Mouse (Mus musculus): ENCODE results near the gene Eps8. TPM values are rescaled to one million over a fixed set of nuclear protein-coding genes. Genes with fewer than 3 reads are reported as not detected.

Eps8 gene
- total and polyA plus RNA-seq, 2 experiments from 2014 or later, result 27.2 to 29.9 TPM

DNA sequence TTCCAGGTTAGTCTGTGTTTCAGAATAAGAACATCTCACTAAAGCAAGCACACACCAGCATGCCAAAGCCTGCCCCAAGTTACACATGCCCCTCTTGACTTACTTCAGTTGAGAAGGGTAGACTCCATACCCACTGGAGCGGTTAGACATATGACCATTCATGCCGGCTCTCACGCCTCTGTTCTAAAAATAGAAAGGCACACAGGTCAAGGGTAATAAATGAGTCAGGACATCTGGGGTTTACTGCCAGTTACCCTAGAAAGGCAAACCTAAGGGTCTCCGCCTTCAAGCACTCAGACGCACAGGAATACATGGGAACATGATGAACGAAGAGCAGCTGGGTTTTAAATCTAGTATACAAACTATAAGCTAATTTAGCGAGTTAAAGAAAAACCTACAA lies 115.5 kb downstream of the Eps8 start:
- ATAC-seq (ENCODE audit: low FRiP score) (no peak), DNase-seq (ENCODE audit: low spot score) (no peak)
- Histone ChIP-seq H3K9me3 (ENCODE audit: low read length) (no peaks in the 10 kb centered on the region), H3K4me3 (ENCODE audit: low read depth, low read length) (no peak overlapping the region), H3K9ac (replicated peaks; ENCODE audit: low read length, poor library complexity, severe bottlenecking) (no peak overlapping the region), H3K27ac (ENCODE audit: low read depth, low read length) (no peak overlapping the region), H3K27me3 (ENCODE audit: insufficient read depth, low read length) (no peaks in the 10 kb centered on the region), H3K36me3 (ENCODE audit: insufficient read depth, low read length) (peaks cover 5% of the 10 kb centered on the region; the same call in 1 of the 2 replicates), H3K4me1 (ENCODE audit: insufficient read depth, low read length) (peaks cover 9% of the 10 kb centered on the region; the same call in 1 of the 2 replicates), H3K4me2 (ENCODE audit: low read depth, low read length, poor library complexity, severe bottlenecking) (no peak overlapping the region)
- 93% methylated on average over 7 of the region's 7 CpGs for WGBS
- no peak for TF ChIP-seq CTCF (IDR thresholded peaks at IDR 0.05)

DNA sequence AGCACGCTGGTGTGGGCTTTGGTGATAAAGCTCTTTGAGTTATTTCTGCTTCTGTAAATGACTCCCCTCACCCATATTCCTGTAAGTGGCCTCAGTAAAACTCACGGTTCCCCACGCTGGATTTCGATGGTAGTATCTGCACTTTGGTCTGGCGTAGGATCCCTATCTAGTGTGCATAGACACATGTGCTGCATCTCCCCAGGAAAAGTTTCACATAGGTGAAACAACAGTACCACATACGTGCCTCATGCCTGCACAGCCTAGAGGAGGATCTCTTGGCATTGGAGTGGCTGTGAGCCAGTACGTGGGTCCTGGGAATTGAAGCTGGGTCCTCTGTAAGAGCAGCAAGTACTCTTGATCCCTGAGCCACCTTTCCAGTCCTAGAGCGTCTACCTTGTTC lies 121.9 kb downstream of the Eps8 start:
- Histone ChIP-seq H3K4me1 (ENCODE audit: insufficient read depth, low read length) (no peaks in the 10 kb centered on the region; the same call in 1 of the 2 replicates), H3K9me3 (ENCODE audit: low read length) (no peaks in the 10 kb centered on the region), H3K4me3 (ENCODE audit: low read depth, low read length) (no peak overlapping the region), H3K27ac (ENCODE audit: low read depth, low read length) (no peak overlapping the region), H3K27me3 (ENCODE audit: insufficient read depth, low read length) (no peaks in the 10 kb centered on the region), H3K9ac (replicated peaks; ENCODE audit: low read length, poor library complexity, severe bottlenecking) (no peak overlapping the region), H3K4me2 (ENCODE audit: low read depth, low read length, poor library complexity, severe bottlenecking) (no peak overlapping the region), H3K36me3 (ENCODE audit: insufficient read depth, low read length) (peaks cover 5% of the 10 kb centered on the region; the same call in 1 of the 2 replicates)
- no peak for DNase-seq (ENCODE audit: low spot score)
- ATAC-seq (ENCODE audit: low FRiP score), result no peak
- TF ChIP-seq CTCF (IDR thresholded peaks at IDR 0.05), result no peak
- 91% methylated on average over 8 of the region's 8 CpGs for WGBS

DNA sequence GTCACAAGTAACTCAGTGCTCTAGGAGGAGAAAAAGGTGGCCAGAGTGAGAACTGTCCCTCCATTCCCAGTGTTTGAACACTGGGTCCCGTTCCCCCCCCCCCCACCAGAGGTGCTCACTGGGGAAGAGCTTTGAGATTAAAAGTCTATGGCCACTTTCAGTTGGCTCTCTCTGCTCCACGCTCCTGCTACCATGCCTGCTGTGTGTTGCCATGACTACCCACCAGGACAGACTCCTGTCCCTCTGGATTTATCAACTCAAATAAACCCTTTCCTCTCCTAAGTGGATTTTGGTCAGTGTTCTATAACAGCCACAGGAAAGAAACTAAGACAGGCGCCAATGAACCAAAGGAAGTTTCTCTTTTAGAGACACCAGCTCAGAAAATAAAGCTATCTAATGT lies 128.9 kb downstream of the Eps8 start:
- Histone ChIP-seq H3K27ac (ENCODE audit: low read depth, low read length) (no peak overlapping the region), H3K4me3 (ENCODE audit: low read depth, low read length) (no peak overlapping the region), H3K36me3 (ENCODE audit: insufficient read depth, low read length) (no peaks in the 10 kb centered on the region), H3K9ac (replicated peaks; ENCODE audit: low read length, poor library complexity, severe bottlenecking) (no peak overlapping the region), H3K4me2 (ENCODE audit: low read depth, low read length, poor library complexity, severe bottlenecking) (no peak overlapping the region), H3K4me1 (ENCODE audit: insufficient read depth, low read length) (no peaks in the 10 kb centered on the region; the same call in 1 of the 2 replicates), H3K9me3 (ENCODE audit: low read length) (no peaks in the 10 kb centered on the region), H3K27me3 (ENCODE audit: insufficient read depth, low read length) (no peaks in the 10 kb centered on the region)
- WGBS, result 15% methylated on average over 3 of the region's 3 CpGs
- TF ChIP-seq CTCF (IDR thresholded peaks at IDR 0.05), result no peak
- ATAC-seq (ENCODE audit: low FRiP score) (peak; percentile 31; the same call in 1 of the 2 replicates), DNase-seq (ENCODE audit: low spot score) (no peak)

DNA sequence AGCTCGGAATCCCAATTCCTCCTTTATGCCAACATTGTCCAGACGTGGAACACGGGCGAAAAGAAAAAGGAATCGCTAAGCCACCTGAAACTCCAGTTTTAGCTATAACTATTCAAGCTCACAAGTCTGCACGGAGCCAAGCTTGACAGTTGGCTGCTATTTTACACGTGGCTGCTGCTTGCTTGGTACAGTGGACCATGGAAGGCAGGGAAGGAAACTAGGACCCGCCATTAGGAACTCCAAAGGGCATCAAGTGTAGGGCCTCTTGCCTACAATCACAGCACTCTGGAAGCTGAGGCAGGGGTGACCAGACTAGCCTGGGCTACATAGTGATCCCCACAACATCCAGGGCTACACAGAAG lies 134.4 kb downstream of the Eps8 start:
- TF ChIP-seq CTCF (IDR thresholded peaks at IDR 0.05), result no peak
- no peak for ATAC-seq (ENCODE audit: low FRiP score)
- WGBS, result 78% methylated on average over 8 of the region's 8 CpGs
- no peak overlapping the region for H3K27ac ChIP-seq (ENCODE audit: low read depth, low read length)
- no peaks in the 10 kb centered on the region for H3K9me3 ChIP-seq (ENCODE audit: low read length)
- no peaks in the 10 kb centered on the region for H3K27me3 ChIP-seq (ENCODE audit: insufficient read depth, low read length)
- H3K36me3 ChIP-seq (ENCODE audit: insufficient read depth, low read length), result no peaks in the 10 kb centered on the region
- H3K4me1 ChIP-seq (ENCODE audit: insufficient read depth, low read length), result no peaks in the 10 kb centered on the region
- no peak for DNase-seq (ENCODE audit: low spot score)
- no peak overlapping the region for H3K4me2 ChIP-seq (ENCODE audit: low read depth, low read length, poor library complexity, severe bottlenecking)
- H3K9ac ChIP-seq (replicated peaks; ENCODE audit: low read length, poor library complexity, severe bottlenecking), result no peak overlapping the region
- no peak overlapping the region for H3K4me3 ChIP-seq (ENCODE audit: low read depth, low read length)

DNA sequence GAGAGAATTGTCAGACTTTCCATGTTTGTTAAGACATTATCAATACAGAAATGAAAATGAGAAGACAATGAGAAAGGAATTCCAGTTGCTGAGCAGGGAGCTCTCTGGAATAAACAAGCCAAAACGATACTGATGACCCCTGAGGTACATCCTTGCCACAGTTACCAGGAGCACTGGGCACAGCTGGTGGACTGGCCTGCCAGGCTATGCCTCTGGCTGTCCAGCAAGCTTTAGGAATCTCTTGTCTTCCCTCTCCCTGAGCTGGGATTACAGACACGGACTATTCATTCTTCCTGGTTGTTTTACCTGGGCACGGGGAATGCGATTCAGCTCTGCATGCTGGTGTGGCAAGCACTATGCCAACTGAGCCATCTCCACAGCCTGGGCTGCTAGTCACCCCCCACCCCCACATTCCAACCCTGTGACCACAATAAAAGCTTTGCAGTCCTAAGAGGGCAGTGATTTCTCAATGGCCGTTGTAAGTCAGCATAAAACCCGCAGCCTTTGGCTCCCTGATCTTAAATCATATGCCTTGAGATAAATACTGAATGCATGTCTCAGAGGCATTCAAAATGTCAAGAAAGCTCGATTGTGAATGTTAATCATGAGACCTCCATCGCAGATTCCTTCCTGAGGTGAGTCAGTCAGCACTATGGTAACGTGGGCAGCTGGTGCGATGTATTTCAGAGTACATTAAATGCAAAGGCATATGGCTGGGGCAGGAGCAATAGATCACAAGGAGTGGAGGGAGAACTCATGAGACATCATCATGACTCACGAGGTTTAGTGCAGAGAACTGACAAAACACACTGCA lies 134.9 kb downstream of the Eps8 start:
- Histone ChIP-seq H3K9me3 (ENCODE audit: low read length) (no peaks in the 10 kb centered on the region), H3K27ac (ENCODE audit: low read depth, low read length) (no peak overlapping the region), H3K9ac (replicated peaks; ENCODE audit: low read length, poor library complexity, severe bottlenecking) (no peak overlapping the region), H3K27me3 (ENCODE audit: insufficient read depth, low read length) (no peaks in the 10 kb centered on the region), H3K4me1 (ENCODE audit: insufficient read depth, low read length) (no peaks in the 10 kb centered on the region), H3K4me2 (ENCODE audit: low read depth, low read length, poor library complexity, severe bottlenecking) (no peak overlapping the region), H3K36me3 (ENCODE audit: insufficient read depth, low read length) (no peaks in the 10 kb centered on the region), H3K4me3 (ENCODE audit: low read depth, low read length) (no peak overlapping the region)
- ATAC-seq (ENCODE audit: low FRiP score) (no peak), DNase-seq (ENCODE audit: low spot score) (peak; percentile 24)
- no peak for TF ChIP-seq CTCF (IDR thresholded peaks at IDR 0.05)
- WGBS, result 51% methylated on average over 11 of the region's 11 CpGs

DNA sequence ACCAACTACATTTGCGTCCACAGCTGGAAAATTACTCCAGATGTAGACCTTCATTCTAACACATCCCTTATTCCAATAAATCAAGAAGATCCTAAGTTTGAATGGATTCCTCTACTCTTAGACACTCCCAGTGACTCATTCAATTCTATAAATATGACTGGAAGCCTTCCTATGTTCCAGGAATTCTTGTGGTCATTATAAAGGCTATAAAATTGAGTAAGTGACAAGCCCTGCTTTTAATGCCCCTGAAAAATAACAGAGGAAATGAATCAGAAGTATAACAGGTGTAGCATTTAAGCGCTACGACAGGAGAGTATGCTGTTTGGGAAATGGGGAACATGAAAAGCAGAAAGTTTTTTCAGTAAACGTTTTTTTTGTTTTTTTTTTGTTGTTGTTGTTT lies 139.8 kb downstream of the Eps8 start:
- Histone ChIP-seq H3K4me1 (ENCODE audit: insufficient read depth, low read length) (no peaks in the 10 kb centered on the region), H3K4me3 (ENCODE audit: low read depth, low read length) (no peak overlapping the region), H3K27ac (ENCODE audit: low read depth, low read length) (no peak overlapping the region), H3K36me3 (ENCODE audit: insufficient read depth, low read length) (peaks cover 5% of the 10 kb centered on the region; the same call in 1 of the 2 replicates), H3K27me3 (ENCODE audit: insufficient read depth, low read length) (no peaks in the 10 kb centered on the region), H3K4me2 (ENCODE audit: low read depth, low read length, poor library complexity, severe bottlenecking) (no peak overlapping the region), H3K9me3 (ENCODE audit: low read length) (no peaks in the 10 kb centered on the region), H3K9ac (replicated peaks; ENCODE audit: low read length, poor library complexity, severe bottlenecking) (no peak overlapping the region)
- ATAC-seq (ENCODE audit: low FRiP score), result no peak
- DNase-seq (ENCODE audit: low spot score), result no peak
- WGBS, result 87% methylated on average over 4 of the region's 4 CpGs
- no peak for TF ChIP-seq CTCF (IDR thresholded peaks at IDR 0.05)
